Mouse (Mus musculus) hindbrain, embryonic 16.5 days (tissue): ENCODE data around the gene Adarb2. TPM values are rescaled to one million over a fixed set of nuclear protein-coding genes. Genes with fewer than 3 reads are reported as not detected.
A peak's percentile ranks its signal among the peaks of the same experiment; 100 is the strongest.

Source experiments
- ATAC-seq: fragments of 200-750 bp; cut with Nextera tagmentation; 2 replicates; pipeline ENCODE4 v1.8.0; 2017; ENCODE audit warnings: moderate TSS enrichment, moderate library complexity
- H3K27ac ChIP-seq: fragments of 300-500 bp; sonication (generic); 2 replicates; pipeline ENCODE4 v1.5.1; 2014; ENCODE audit warnings: low read depth, mild to moderate bottlenecking, control low read depth, low read length, moderate library complexity
- H3K27me3 ChIP-seq: fragments of 300-500 bp; sonication (generic); replicated peaks from 2 replicates; pipeline ENCODE4 v1.6.1; 2014; ENCODE audit warnings: low read length; ENCODE audit not compliant: control insufficient read depth, insufficient read depth
- H3K36me3 ChIP-seq: fragments of 300-500 bp; sonication (generic); 2 replicates; pipeline ENCODE4 v1.6.1; 2014; ENCODE audit warnings: mild to moderate bottlenecking, low read length, moderate library complexity, mixed read lengths; ENCODE audit not compliant: control insufficient read depth, insufficient read depth
- H3K4me1 ChIP-seq: fragments of 300-500 bp; sonication (generic); 2 replicates; pipeline ENCODE4 v1.6.1; 2014; ENCODE audit warnings: low read depth, low read length; ENCODE audit not compliant: control insufficient read depth, insufficient read depth
- H3K4me2 ChIP-seq: fragments of 300-500 bp; sonication (generic); 2 replicates; pipeline ENCODE4 v1.6.1; 2014; ENCODE audit warnings: mild to moderate bottlenecking, low read length, control low read depth, moderate library complexity
- H3K4me3 ChIP-seq: fragments of 300-500 bp; sonication (generic); 2 replicates; pipeline ENCODE4 v1.5.1; 2014; ENCODE audit warnings: mild to moderate bottlenecking, low read length, control low read depth, moderate library complexity
- H3K9ac ChIP-seq: fragments of 300-500 bp; sonication (generic); 2 replicates; pipeline ENCODE4 v1.6.1; 2014; ENCODE audit warnings: low read depth, mild to moderate bottlenecking, control low read depth, low read length, moderate library complexity
- H3K9me3 ChIP-seq: fragments of 300-500 bp; sonication (generic); 2 replicates; pipeline ENCODE4 v1.6.1; 2014; ENCODE audit warnings: mild to moderate bottlenecking, low read length, moderate library complexity; ENCODE audit not compliant: control insufficient read depth
- WGBS: fragments of 180-500 bp; shearing (Covaris S2); extraction: QIAGEN DNeasy Blood & Tissue Kit; methylation state at CpG from one replicate; pipeline ENCODE4 v1.1.7; 2014; 5-methylcytosine and 5-hydroxymethylcytosine counted together
- polyA plus RNA-seq: library from polyadenylated mRNA; unstranded; fragments of >200 nt; fragmentation: Nextera tagmentation; extraction: Ambion mirVana; gene quantifications from 2 replicates; pipeline ENCODE4 v1.2.1, GENCODE M21; 2015

Adarb2 gene
- polyA plus RNA-seq, 1 experiment from 2014 or later: 25.3 TPM

- Histone ChIP-seq H3K27me3 (no peaks in the 10 kb centered on the region), H3K9ac (no peak overlapping the region), H3K27ac (no peak overlapping the region), H3K4me2 (no peak overlapping the region), H3K9me3 (no peaks in the 10 kb centered on the region), H3K4me1 (0 out of 2 replicates have a peak, but pooled peaks cover 3% of the 10 kb centered on the region), H3K4me3 (no peak overlapping the region), H3K36me3 (no peaks in the 10 kb centered on the region)
- no peak for ATAC-seq
- WGBS: 80% methylated on average over 5 of the region's 5 CpGs
Observed at GRCm38 (mm10) chr13:8677174-8677573, 474.5 kb downstream of the Adarb2 start.

- 20% methylated on average over 9 of the region's 9 CpGs for WGBS
- Histone ChIP-seq H3K27me3 (no peaks in the 10 kb centered on the region), H3K36me3 (no peaks in the 10 kb centered on the region), H3K9me3 (no peaks in the 10 kb centered on the region), H3K4me1 (0 out of 2 replicates have a peak, but pooled peaks cover 3% of the 10 kb centered on the region), H3K4me2 (peak overlapping the region; percentile 27), H3K9ac (0 out of 2 replicates have a peak overlapping the region, but pooled peaks have one; percentile 13), H3K4me3 (no peak overlapping the region), H3K27ac (no peak overlapping the region)
- peak; percentile 48 for ATAC-seq
Observed at GRCm38 (mm10) chr13:8680470-8681129, 477.9 kb downstream of the Adarb2 start.

GRCm38 (mm10) chr13:8691448-8691847, 488.8 kb downstream of the Adarb2 start:
- Histone ChIP-seq H3K4me2 (no peak overlapping the region), H3K9ac (no peak overlapping the region), H3K27me3 (no peaks in the 10 kb centered on the region), H3K4me3 (no peak overlapping the region), H3K36me3 (no peaks in the 10 kb centered on the region), H3K27ac (no peak overlapping the region), H3K4me1 (no peaks in the 10 kb centered on the region), H3K9me3 (no peaks in the 10 kb centered on the region)
- ATAC-seq: peak; percentile 61; the same call in 1 of the 2 replicates
- 38% methylated on average over 6 of the region's 6 CpGs for WGBS

GRCm38 (mm10) chr13:8692787-8693186, 490.1 kb downstream of the Adarb2 start:
- Histone ChIP-seq H3K36me3 (no peaks in the 10 kb centered on the region), H3K9ac (no peak overlapping the region), H3K9me3 (no peaks in the 10 kb centered on the region), H3K4me3 (no peak overlapping the region), H3K4me2 (no peak overlapping the region), H3K27me3 (no peaks in the 10 kb centered on the region), H3K27ac (no peak overlapping the region), H3K4me1 (no peaks in the 10 kb centered on the region)
- no peak for ATAC-seq
- WGBS: 66% methylated on average over 9 of the region's 9 CpGs

- Histone ChIP-seq H3K4me2 (no peak overlapping the region), H3K9me3 (no peaks in the 10 kb centered on the region), H3K27ac (no peak overlapping the region), H3K27me3 (no peaks in the 10 kb centered on the region), H3K36me3 (no peaks in the 10 kb centered on the region), H3K9ac (no peak overlapping the region), H3K4me1 (no peaks in the 10 kb centered on the region), H3K4me3 (no peak overlapping the region)
- WGBS: 91% methylated on average over 5 of the region's 5 CpGs
- no peak for ATAC-seq
Observed at GRCm38 (mm10) chr13:8698451-8698850, 495.8 kb downstream of the Adarb2 start.

- Histone ChIP-seq H3K4me2 (no peak overlapping the region), H3K9ac (no peak overlapping the region), H3K27me3 (no peaks in the 10 kb centered on the region), H3K4me1 (no peaks in the 10 kb centered on the region), H3K27ac (no peak overlapping the region), H3K36me3 (no peaks in the 10 kb centered on the region), H3K4me3 (no peak overlapping the region), H3K9me3 (no peaks in the 10 kb centered on the region)
- WGBS: 73% methylated on average over 3 of the region's 3 CpGs
- no peak for ATAC-seq
Observed at GRCm38 (mm10) chr13:8699831-8700230, 497.2 kb downstream of the Adarb2 start.

GRCm38 (mm10) chr13:8700981-8701380, 498.3 kb downstream of the Adarb2 start:
- Histone ChIP-seq H3K9ac (no peak overlapping the region), H3K36me3 (no peaks in the 10 kb centered on the region), H3K4me3 (no peak overlapping the region), H3K27me3 (no peaks in the 10 kb centered on the region), H3K4me2 (no peak overlapping the region), H3K9me3 (no peaks in the 10 kb centered on the region), H3K4me1 (peaks cover 5% of the 10 kb centered on the region), H3K27ac (no peak overlapping the region)
- 71% methylated on average over 4 of the region's 4 CpGs for WGBS
- ATAC-seq: no peak

GRCm38 (mm10) chr13:8705296-8705695, 502.6 kb downstream of the Adarb2 start:
- no peaks in the 10 kb centered on the region for H3K27me3 ChIP-seq
- peak; percentile 51; the same call in 1 of the 2 replicates for ATAC-seq
- peaks cover 5% of the 10 kb centered on the region for H3K4me1 ChIP-seq
- H3K27ac ChIP-seq: no peak overlapping the region
- 29% methylated on average over 4 of the region's 4 CpGs for WGBS
- no peak overlapping the region for H3K9ac ChIP-seq
- no peak overlapping the region for H3K4me3 ChIP-seq
- H3K9me3 ChIP-seq: no peaks in the 10 kb centered on the region
- H3K4me2 ChIP-seq: no peak overlapping the region
- H3K36me3 ChIP-seq: no peaks in the 10 kb centered on the region

GRCm38 (mm10) chr13:8713377-8713776, 510.7 kb downstream of the Adarb2 start:
- H3K9ac ChIP-seq: no peak overlapping the region
- H3K4me1 ChIP-seq: no peaks in the 10 kb centered on the region
- H3K27me3 ChIP-seq: no peaks in the 10 kb centered on the region
- WGBS: 88% methylated on average over 6 of the region's 6 CpGs
- H3K4me3 ChIP-seq: no peak overlapping the region
- no peak overlapping the region for H3K4me2 ChIP-seq
- H3K27ac ChIP-seq: no peak overlapping the region
- H3K9me3 ChIP-seq: no peaks in the 10 kb centered on the region
- H3K36me3 ChIP-seq: no peaks in the 10 kb centered on the region
- no peak for ATAC-seq
